Mouse (Mus musculus): ENCODE data around the gene Lrrc57. TPM values are rescaled to one million over a fixed set of nuclear protein-coding genes. Genes with fewer than 3 reads are reported as not detected.

Gene Lrrc57
- polyA plus RNA-seq, 1 experiment from 2014 or later: 34.5 TPM

- ATAC-seq (ENCODE audit: low FRiP score, low read depth): peak; percentile 80
- no peaks in the 10 kb centered on the region for H3K27me3 ChIP-seq
- H3K4me3 ChIP-seq: peak within 1 kb of the TSS; percentile 62
- peak within 1 kb of the TSS; percentile 74 for H3K4me2 ChIP-seq (replicated peaks)
- 1% methylated on average over 50 of the region's 50 CpGs for WGBS
- H3K4me1 ChIP-seq: peaks cover 14% of the 10 kb centered on the region
- H3K27ac ChIP-seq (replicated peaks): peak within 1 kb of the TSS; percentile 80
- peak within 1 kb of the TSS; percentile 84 for H3K9ac ChIP-seq (replicated peaks)
- H3K36me3 ChIP-seq: no peaks in the 10 kb centered on the region
- H3K9me3 ChIP-seq: no peaks in the 10 kb centered on the region
Observed at GRCm38 (mm10) chr2:120563235-120563990, 45.9 kb downstream of the Lrrc57 start, which contains the start of gene Zfp106. Zfp106 (minus strand) TSS chr2:120563843.

- Histone ChIP-seq H3K4me3 (peak overlapping the region; percentile 62), H3K9ac (replicated peaks) (peak overlapping the region; percentile 84), H3K4me2 (replicated peaks) (peak overlapping the region; percentile 74), H3K9me3 (no peaks in the 10 kb centered on the region), H3K4me1 (peaks cover 9% of the 10 kb centered on the region), H3K36me3 (no peaks in the 10 kb centered on the region), H3K27ac (replicated peaks) (no peak overlapping the region), H3K27me3 (no peaks in the 10 kb centered on the region)
- no peak for ATAC-seq (ENCODE audit: low FRiP score, low read depth)
- WGBS: 24% methylated on average over 9 of the region's 9 CpGs
Observed at GRCm38 (mm10) chr2:120562859-120563234, 46.5 kb downstream of the Lrrc57 start.

DNA sequence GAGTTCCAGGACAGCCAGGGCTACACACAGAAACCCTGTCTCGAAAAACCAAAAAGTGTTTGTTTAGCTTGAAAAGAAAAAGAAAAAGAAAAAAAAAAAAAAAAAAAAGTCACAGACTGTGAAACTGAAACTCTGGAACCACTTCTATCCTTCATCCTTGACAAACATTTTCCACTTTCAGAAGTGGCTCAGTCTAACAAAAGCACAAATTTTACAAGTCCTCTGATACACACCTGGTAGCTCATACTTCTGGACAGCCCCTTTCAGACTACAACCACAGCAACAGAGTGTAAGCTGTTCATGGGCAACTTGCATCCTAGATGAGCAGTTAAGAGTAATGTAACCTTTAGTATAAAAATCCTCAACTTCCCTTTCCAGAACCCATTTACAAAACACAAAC is 47.8 kb downstream of the Lrrc57 start:
- Histone ChIP-seq H3K4me1 (peaks cover 6% of the 10 kb centered on the region), H3K27me3 (no peaks in the 10 kb centered on the region), H3K9ac (replicated peaks) (no peak overlapping the region), H3K27ac (replicated peaks) (no peak overlapping the region), H3K9me3 (no peaks in the 10 kb centered on the region), H3K4me2 (replicated peaks) (no peak overlapping the region), H3K36me3 (no peaks in the 10 kb centered on the region), H3K4me3 (no peak overlapping the region)
- WGBS: 93% methylated on average over 1 of the region's 1 CpGs
- no peak for ATAC-seq (ENCODE audit: low FRiP score, low read depth)

GRCm38 (mm10) chr2:120558813-120559212 is 50.5 kb downstream of the Lrrc57 start:
- Histone ChIP-seq H3K4me3 (no peak overlapping the region), H3K36me3 (peaks cover 6% of the 10 kb centered on the region; the same call in 1 of the 2 replicates), H3K27me3 (no peaks in the 10 kb centered on the region), H3K9ac (replicated peaks) (no peak overlapping the region), H3K4me2 (replicated peaks) (no peak overlapping the region), H3K27ac (replicated peaks) (no peak overlapping the region), H3K4me1 (peaks cover 6% of the 10 kb centered on the region), H3K9me3 (no peaks in the 10 kb centered on the region)
- ATAC-seq (ENCODE audit: low FRiP score, low read depth): no peak
- WGBS: 90% methylated on average over 3 of the region's 3 CpGs

- Histone ChIP-seq H3K27ac (replicated peaks) (no peak overlapping the region), H3K4me3 (no peak overlapping the region), H3K36me3 (peaks cover 21% of the 10 kb centered on the region), H3K9me3 (no peaks in the 10 kb centered on the region), H3K27me3 (no peaks in the 10 kb centered on the region), H3K9ac (replicated peaks) (no peak overlapping the region), H3K4me2 (replicated peaks) (no peak overlapping the region), H3K4me1 (no peaks in the 10 kb centered on the region)
- WGBS: 86% methylated on average over 3 of the region's 3 CpGs
- no peak for ATAC-seq (ENCODE audit: low FRiP score, low read depth)
Observed at GRCm38 (mm10) chr2:120556868-120557267, 52.5 kb downstream of the Lrrc57 start.

Other genes starting within 250 kb of the Lrrc57 start
- 9.9 and 10.0 TPM in 2 replicates for gene Ganc, start 205.6 kb downstream of the Lrrc57 start, polyA plus RNA-seq (2016; fragmentation: Nextera tagmentation; extraction: Ambion mirVana)
- 7.1 and 9.5 TPM in 2 replicates for gene Tmem87a, start 205.4 kb downstream of the Lrrc57 start, polyA plus RNA-seq (2016; fragmentation: Nextera tagmentation; extraction: Ambion mirVana)
- 2.5 and 4.0 TPM in 2 replicates for gene Capn3, start 153.5 kb downstream of the Lrrc57 start, polyA plus RNA-seq (2016; fragmentation: Nextera tagmentation; extraction: Ambion mirVana)
- 63.6 and 66.4 TPM in 2 replicates for gene Zfp106, start 45.7 kb downstream of the Lrrc57 start, polyA plus RNA-seq (2016; fragmentation: Nextera tagmentation; extraction: Ambion mirVana)
- gene Snap23, start 41.8 kb downstream of the Lrrc57 start, polyA plus RNA-seq (2016; fragmentation: Nextera tagmentation; extraction: Ambion mirVana): 34.9 and 38.1 TPM in 2 replicates
- gene Haus2, start 137 bp downstream of the Lrrc57 start, polyA plus RNA-seq (2016; fragmentation: Nextera tagmentation; extraction: Ambion mirVana): 33.5 and 35.3 TPM in 2 replicates
- 4.1 and 5.3 TPM in 2 replicates for gene Stard9, start 19.6 kb upstream of the Lrrc57 start, polyA plus RNA-seq (2016; fragmentation: Nextera tagmentation; extraction: Ambion mirVana)
- gene Cdan1, start 240.6 kb upstream of the Lrrc57 start, polyA plus RNA-seq (2016; fragmentation: Nextera tagmentation; extraction: Ambion mirVana): 8.0 and 10.5 TPM in 2 replicates
- 12.9 and 15.6 TPM in 2 replicates for gene Ttbk2, start 241.1 kb upstream of the Lrrc57 start, polyA plus RNA-seq (2016; fragmentation: Nextera tagmentation; extraction: Ambion mirVana)

Measured in midbrain, embryonic 12.5 days (tissue).